Mouse (Mus musculus): ENCODE data around the gene Ubtf. TPM values are rescaled to one million over a fixed set of nuclear protein-coding genes. Genes with fewer than 3 reads are reported as not detected.
"Not testable (repeated sequence)": the region's sequence is repeated elsewhere in the genome, so short reads cannot be mapped to it uniquely, and the experiment has no call there.

Gene Ubtf
- total RNA-seq (2021), result 10 to 100 TPM; 56.0 to 64.8 TPM
- long read RNA-seq, experiment 1, full-length matches to known transcripts, result 55 of 73 reads
- long read RNA-seq, experiment 1, partial matches to known transcripts, result 9 of 73 reads
- long read RNA-seq, experiment 1, other reads (novel, unspliced or antisense), result 9 of 73 reads
- long read RNA-seq, experiment 2, full-length matches to known transcripts, result 54 of 70 reads
- long read RNA-seq, experiment 2, partial matches to known transcripts, result 7 of 70 reads
- long read RNA-seq, experiment 2, other reads (novel, unspliced or antisense), result 9 of 70 reads

DNA sequence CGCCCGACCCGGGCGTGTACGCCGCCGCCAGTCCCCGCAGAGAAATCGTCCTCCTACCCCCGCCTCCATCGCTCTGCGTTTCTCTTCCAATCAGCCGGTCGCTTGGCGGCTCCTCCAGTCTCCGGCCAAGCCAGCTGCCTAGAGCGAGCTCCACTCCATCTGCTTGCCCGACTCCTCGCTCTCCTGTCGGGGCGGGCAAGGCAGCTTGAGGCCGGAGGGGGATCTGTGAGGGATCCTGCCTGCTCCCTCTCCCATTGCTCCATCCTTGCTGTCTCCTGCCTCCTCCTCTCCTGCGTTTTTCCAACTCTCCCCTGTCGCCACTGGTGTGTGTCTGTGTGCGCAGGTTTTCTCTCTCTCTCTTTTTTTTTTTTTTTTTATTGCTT is at the start of gene Ubtf:
Gene Ubtf (minus strand): TSS at position 333 of the 383 bp plus-strand sequence.
- peak; percentile 82 for DNase-seq

- no peak for DNase-seq
These were observed 49.7 kb upstream of the Ubtf start for GRCm38 (mm10) chr11:102369263-102369662.

- no peak for DNase-seq
These were observed 48.8 kb upstream of the Ubtf start for GRCm38 (mm10) chr11:102368347-102368746.

DNA sequence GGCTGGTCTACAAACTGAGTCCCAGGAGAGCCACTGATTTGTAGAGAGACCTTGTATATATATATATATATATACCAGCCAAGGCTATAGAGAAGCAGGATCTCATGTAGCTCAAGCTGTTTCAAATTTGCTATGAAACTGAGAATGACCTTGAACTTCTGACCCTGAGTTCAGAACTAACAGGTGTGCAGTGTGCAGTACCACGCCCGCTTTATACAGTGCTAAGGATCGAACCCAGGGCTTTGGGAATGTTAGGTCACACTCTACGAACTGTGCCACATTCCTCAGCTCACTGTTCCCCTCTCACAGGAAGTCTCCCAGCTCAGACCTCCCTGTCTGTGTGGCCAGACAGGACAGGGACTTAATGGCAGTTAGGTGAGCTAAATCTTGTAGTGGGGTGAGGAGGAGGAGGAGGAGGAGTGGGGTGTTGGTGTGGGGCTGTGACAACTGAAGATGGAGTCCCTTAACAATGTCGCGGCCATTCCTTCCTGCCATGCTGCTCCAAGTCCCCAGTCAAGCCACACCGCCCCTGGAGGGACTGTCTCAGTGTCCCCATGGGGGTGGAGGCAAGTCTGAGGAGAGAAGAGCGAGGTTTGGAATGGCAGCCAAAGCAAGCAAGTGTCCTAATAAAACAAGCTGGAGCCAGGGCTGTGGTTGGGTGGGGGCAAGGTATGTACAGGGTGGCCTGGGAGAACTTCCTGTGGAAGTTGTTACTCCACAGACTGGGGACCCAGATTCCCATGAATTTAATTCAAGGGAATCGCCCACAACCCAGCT is 48.1 kb upstream of the Ubtf start:
- DNase-seq, result no peak

GRCm38 (mm10) chr11:102366103-102366502 is 46.6 kb upstream of the Ubtf start, which contains the start of gene Slc4a1:
Gene Slc4a1 (minus strand): TSS chr11:102366203.
- not testable (repeated sequence) for DNase-seq

DNA sequence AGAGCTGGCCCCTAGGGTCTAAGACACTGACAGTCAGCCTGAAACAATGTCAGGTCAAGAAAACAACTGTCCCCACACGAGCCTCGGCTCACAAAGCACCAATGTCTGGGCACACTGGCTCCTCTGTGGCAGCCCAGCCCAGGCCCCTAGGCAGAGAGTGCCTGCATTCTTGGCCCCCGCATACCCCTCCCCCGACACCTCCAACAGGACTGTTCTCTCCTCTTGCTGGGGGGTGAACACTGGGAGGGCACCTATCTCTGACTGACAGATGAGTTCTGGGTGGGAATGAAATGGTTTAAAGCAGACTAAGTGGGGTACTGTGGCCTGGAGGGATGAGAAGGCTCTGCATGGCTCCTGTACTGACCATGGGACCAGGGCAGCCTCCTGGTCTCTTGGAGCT is 46.2 kb upstream of the Ubtf start:
- no peak for DNase-seq

- no peak for DNase-seq
These were observed 45.2 kb upstream of the Ubtf start for GRCm38 (mm10) chr11:102364570-102365371.

- no peak for DNase-seq
These were observed 44.1 kb upstream of the Ubtf start for GRCm38 (mm10) chr11:102363623-102364022.

DNA sequence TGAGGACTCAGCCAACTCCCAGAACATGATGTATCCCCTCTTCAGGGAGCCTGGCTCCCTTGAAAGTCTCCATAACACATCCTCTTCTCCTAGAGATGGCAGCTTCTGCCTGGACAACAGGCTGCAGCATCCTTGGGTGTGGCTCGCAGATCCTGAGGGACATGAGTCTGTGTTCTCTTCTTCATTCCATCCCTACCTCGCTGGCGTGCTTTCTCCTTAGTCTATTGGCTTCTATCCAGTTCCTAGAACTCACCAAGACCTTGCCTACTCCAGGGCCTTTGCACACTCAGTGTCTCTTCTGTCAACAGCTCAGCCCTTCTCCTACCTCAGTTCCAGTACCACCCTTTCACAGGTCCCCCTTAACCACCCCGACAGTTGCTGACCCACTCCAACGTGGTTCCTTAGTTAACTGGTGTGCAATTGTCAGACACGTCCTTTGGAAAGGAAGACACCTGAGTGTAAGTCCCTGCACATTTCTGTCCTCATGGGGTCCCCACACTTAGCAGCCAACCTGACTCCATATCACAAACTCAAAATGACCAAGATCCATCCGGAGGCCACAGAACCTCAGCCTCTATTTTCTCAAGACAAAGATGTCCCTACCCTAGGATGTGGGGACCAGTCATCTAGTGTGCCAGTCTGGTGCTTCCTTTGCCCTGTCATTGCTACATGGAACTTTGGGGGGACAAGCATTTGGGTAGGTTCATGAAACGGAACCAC is 42.4 kb upstream of the Ubtf start:
- DNase-seq, result no peak

DNA sequence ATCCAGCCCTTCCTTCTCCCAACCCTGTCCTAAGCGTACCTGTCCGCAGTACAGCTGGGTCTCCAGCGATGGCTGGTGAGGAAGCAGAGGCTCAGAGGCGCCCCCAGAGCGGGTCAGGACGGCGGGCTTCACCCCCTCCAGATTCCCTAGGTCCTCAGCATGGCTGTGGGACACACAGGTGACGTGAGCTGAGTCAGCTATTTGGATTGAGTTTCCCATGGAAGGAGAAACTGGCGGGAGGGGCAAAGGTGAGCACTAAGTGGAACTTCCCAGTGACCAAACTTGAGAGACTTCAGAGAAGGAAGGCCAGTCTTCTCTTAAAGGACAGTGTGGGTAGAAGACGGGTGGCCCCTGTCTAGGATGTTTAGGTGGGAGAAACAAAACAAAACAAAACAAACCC is 38.8 kb upstream of the Ubtf start:
- no peak for DNase-seq

DNA sequence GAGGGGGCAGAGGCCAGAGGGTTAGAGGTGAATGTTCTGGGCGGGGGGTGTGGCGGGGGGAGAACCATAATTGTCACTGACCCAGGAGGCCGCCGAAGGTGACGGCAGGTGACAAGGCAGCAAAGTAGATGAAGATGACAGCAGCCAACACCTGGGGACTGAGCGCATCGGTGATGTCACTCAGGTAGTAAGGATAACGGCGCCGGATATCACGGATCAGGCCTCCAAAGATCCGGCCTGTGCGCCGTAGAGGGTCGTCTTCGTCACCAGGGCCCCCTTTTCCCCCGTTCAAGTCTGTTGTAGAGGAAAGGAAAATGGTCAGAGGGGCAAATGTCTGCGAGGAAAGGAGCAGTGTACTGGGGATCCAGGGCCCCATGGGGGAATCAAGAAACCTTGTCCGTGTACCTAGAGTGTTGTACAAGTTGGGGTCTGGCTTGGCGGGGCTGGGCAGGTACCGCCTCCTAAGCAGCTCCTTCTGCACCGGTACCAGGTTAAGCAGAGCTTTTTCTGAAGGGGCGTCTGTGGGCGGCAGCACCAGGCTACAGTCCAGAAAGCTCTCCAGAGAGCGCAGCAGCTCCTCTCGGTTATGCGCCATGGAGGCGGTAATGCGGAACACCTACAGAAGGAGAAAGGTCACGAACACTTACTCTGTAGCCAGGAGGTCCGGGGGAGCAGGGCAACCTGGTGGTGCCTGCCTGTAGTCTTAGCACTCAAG is 37.3 kb upstream of the Ubtf start:
- no peak for DNase-seq

GRCm38 (mm10) chr11:102356190-102356589 is 36.6 kb upstream of the Ubtf start:
- no peak for DNase-seq

DNA sequence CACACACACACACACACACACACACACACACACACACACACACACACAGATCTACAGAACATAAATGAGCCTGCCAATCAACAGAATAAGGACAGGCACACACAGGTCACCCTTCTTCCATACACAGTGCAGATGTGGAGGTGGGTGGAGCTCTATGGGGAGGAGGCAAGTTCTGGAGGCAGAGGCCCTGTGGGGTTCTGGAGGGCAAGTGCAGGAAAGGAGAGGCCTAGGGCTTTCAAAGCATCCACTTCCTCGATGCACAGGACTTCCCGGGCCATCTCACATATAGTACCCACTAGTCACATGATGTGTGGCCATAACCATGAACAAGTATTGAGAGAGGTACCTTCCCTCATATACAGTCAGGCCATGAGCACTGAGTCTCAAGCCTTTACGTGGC is 36.0 kb upstream of the Ubtf start:
- no peak for DNase-seq

DNA sequence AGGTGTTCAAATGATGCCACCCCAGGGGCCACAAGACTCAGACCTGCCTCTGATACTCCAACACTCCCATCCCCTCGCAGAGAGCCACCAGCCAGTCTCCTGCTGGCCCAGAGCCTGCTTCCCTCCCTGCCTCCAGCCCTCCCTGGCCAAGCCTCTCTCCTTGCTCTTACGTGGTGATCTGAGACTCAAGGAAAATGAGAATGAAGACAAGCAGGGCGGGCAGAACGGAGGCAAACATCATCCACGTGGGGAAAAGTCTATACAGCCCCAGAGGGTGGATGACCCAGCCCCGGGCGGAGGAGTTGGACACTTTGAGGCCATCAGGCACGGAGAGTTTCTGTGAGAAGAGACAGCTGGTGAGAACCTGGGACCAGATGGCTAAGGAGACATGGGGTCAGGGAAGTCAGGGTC is 33.5 kb upstream of the Ubtf start:
- no peak for DNase-seq

DNA sequence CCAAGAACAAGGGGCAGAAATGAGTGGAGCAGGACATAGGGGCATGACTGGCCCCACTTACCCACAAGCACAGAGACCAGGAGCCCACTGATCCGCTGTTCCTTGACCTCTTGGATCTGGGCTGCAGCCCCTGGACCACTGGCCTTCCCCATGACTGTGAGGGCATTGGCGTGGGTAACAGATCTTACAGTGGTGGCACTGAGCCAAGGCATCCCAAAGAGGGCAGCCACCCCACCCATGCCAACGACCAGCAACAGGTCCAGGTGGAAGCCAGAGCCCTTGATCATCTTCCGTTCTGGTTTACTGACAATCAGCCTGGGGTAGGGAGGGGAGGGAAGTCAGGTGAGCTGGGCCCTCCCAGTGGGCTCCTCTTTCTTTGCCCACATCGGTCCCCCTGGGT is 32.8 kb upstream of the Ubtf start:
- no peak for DNase-seq

DNA sequence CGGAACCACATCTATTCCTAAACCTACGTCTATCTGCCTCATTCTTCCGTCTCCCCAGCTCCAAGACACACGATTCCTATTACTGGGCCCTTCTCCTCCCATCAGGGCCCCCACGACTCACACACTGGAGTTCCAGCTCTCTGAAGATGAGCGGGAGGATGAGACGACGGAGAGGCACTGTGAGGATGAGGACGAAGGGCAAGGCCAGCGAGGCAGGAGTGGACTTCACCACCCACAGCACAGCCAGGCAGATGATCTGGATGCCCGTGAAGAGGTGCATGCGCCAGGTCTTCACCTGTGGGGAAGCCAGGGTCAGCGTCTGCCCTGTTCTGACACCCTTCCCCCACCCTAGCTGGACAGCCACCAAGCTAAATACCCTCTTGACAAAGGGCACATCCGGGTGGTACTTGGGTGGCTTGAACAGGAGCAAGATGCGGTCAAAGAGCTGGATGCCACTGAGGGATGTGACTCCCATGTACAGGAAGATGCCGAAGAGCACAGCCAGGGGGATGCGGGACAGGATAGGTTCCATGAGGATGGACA is 31.5 kb upstream of the Ubtf start:
- no peak for DNase-seq

- DNase-seq, result no peak
These were observed 30.9 kb upstream of the Ubtf start for GRCm38 (mm10) chr11:102350416-102350815.

DNA sequence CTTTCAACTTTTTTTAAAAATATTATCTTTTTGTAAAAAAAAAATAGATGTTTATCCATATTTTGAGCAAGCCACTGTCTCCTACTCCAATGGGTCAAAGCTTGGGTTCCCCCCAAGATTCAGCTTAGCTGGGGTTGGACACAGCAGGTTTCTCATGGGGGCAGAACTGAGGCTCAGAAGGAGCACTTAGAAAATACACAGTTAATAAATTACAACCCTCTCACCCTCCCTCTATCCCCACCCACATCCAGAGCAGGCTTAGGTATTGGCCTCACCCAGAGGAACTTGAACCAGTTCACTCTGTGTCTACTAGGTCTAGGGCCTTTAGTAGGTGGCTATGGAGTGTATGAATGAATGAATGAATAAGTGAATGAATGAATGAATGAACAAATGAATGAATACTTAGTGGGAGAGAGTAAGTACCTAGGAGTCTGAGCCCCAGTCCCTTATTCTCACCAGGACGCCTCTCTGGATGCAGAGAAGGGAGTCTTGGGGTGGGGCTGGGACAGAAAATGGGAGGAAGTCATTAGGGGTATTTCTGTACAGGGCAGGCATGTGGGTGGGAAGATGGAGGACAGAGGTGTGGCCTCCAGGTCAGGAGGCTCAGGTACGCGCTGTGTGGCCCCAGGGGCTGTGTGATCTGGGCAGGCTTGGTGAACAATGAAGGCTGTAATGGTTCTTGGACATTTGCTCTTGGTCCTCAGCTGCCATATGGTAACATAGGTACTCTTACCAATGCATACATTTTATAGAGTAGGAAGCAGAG is 29.8 kb upstream of the Ubtf start:
- DNase-seq, result no peak

DNA sequence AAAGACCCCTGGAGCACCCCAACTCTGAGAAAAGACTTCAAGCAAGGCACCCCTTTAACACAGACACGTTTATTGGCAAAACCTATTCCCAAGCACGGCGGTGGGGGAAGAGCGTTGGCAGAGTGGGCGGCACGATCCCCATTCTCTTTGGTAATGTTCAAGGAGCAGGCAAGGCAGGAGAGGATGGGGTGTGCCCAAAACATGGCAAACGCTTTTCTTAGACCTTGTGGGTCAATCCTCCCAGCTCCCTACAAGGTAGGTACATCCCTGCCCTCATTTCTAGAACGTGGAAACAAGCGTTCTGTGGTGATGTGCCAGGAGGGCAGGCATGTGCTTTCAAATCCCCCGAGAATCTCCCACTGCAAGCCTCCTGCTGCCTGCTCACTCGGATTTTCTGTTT is 29.2 kb upstream of the Ubtf start:
- no peak for DNase-seq

DNA sequence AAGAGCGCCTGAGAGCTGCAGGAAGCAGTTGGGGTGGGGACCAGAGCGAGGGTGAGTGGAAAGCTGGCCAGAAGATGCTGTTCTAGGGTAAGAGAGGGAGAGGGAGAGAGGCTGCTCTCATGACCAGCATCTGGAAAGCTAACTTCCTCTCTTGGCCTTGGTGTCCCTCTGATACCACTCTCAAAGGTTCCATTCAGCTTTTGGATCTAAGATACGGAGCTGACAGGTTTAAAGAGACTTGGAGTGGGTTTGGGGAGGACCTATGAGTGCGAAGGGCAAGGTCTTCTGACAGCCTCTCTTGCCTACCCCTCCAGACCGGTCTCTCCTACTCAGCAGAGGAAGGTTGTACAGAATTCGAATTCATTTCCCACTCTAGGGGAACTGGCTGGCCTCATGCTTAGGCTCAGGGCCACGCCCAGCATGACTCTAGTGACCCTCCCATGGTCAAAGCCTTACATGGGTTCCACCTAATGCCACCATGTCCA is 28.6 kb upstream of the Ubtf start:
- no peak for DNase-seq
